Mouse (Mus musculus): ENCODE measurements at regions not wholly inside any gene's neighbourhood (a gene's known extent, or its start where the extent isn't known, plus 50 kb on each side); places are given as distances from the start of the nearest gene placed in this dataset.

- TF ChIP-seq CTCF (IDR thresholded peaks at IDR 0.05; ENCODE audit: low read depth) (no peak), EP300 (IDR thresholded peaks at IDR 0.05; ENCODE audit: low read depth) (no peak)
Observed at GRCm38 (mm10) chr14:54145743-54146741, 107.9 kb downstream of the Dad1 start.

Data from heart, postnatal 0 days (tissue).